Mouse (Mus musculus) adrenal gland (tissue): ENCODE results near the gene Rsph14.

Source experiments
- intact Hi-C: fragments of 180-260 bp; cut with DNase I; formaldehyde crosslinking; loops from one replicate; pipeline ENCODE4 v1.15.1; 2025

Rsph14 gene

DNA sequence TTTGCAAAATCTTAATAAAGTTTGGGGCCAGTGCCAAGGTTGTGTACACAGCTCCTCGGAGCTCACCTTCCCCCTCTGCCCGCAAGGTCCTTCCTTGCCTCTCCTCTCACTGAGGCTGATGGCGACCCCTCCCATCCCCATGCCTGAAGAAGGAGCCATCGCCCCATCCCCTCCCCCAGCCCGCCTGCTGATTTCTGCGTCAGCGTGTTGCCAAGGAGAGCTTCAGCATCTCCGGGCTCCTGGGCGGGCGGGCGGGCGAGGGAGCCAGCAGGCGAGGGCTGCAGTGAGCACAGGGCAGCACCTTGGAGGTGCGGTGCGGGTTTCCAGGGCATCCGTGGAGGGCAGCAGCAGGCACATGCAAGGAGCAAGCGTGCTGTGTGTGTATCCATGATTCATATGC lies 37.0 kb downstream of the Rsph14 start:
- intact Hi-C loops, result no loop called here

DNA sequence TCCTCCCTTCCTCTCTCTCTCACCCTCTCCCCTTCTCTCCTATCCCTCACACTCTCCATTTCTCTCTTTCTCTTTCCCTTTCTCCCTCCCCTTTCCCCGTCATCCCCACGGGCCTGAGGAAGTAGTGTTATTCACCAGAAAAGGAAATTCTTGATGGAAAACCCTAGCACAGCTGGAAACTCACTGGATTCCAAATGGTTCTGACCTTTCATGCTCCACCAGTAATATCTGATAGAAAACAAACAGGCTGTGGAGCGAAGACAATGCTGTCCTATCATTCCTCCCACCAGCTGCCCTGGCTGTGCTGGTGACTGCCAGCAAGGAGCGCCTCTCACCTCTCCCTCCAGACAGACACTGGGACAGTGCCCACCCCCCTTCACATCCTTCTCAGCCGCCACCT lies 37.5 kb downstream of the Rsph14 start:
- intact Hi-C loops, result no loop called here

- intact Hi-C loops, result no loop called here
These were observed 41.6 kb downstream of the Rsph14 start for GRCm38 (mm10) chr10:74990584-74991322.

DNA sequence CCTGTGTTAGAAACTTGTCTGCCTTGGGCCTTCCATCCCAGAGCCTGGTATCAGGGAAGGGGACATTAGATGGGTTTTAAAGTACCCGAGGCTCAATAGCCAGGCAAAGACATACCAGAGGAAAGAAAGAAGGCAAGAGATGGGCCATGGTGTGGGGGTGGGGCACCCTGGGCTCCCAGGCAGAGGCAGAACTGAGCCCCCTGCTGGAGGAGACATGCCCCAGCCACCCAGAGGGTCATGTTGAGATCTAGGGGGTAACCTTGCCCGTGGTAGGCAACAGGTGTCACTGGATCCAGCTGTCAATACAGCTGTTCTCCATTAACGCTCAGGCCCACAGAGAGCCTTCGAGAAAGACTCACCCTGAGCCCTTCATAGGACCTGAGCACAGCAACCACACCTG lies 42.6 kb downstream of the Rsph14 start:
- intact Hi-C loops, result no loop called here

GRCm38 (mm10) chr10:74987698-74988470 lies 44.5 kb downstream of the Rsph14 start:
- intact Hi-C loops, result no loop called here

DNA sequence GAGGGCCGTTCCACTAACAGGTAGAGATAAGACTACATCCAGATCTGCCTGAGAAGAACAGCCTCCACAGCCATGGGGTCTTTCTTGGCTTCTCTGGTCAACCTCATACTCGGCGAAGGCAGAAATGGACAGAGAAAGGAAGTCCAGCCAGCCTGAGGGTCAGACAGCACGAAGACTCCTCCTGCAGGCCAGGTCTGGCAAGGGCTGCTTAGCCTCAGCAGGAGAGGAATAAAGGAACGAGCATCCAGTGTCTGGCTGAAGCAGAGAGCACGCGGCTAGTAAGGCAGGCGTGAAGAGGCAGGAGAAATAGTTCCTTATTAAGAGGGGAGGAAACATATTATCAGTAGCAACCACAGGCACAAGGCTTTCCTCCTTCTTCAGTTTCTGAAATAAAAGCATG lies 49.2 kb downstream of the Rsph14 start:
- intact Hi-C loops, result no loop called here

- intact Hi-C loops, result no loop called here
These were observed 51.2 kb downstream of the Rsph14 start for GRCm38 (mm10) chr10:74981159-74981558.

DNA sequence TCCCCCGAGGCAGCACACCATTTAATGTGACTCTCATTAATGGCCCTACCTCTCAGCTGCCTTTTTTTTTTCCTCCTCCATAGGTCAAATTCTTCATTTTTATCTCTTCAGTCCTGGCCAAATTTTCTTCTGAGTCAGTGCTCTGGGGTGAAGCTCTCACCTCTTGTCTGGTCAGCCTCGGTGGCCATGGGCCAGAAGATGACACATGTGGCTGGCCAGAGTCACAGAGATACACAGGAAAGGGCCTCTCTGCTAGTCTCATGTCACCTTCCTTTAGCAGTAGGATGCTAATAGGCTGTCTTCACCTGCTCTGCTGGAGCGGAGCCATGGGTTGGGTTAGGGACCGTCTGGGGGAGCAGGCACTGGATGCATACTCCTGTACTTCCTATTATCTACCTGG lies 54.3 kb downstream of the Rsph14 start:
- intact Hi-C loops, result no loop called here

GRCm38 (mm10) chr10:74976429-74976828 lies 56.0 kb downstream of the Rsph14 start:
- intact Hi-C loops, result no loop called here

DNA sequence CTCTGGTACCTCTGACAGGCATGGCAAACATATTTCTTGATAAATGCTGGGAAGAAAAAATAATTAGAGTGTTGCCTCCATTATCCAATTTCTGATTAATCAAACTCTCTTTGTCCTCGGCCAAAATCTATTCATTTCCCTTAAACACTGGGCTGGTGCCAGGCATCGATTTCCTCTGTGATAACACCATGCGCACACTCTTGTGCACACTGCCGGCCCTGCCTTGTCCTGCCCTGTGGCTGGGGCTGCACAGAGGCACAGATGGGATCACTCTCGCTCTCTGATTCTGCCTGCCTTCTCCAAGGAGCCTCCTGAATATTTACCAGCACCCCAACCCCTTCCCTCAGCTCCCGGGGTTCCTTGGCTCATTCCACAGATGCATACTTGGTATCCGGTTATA lies 56.8 kb downstream of the Rsph14 start:
- intact Hi-C loops, result no loop called here

DNA sequence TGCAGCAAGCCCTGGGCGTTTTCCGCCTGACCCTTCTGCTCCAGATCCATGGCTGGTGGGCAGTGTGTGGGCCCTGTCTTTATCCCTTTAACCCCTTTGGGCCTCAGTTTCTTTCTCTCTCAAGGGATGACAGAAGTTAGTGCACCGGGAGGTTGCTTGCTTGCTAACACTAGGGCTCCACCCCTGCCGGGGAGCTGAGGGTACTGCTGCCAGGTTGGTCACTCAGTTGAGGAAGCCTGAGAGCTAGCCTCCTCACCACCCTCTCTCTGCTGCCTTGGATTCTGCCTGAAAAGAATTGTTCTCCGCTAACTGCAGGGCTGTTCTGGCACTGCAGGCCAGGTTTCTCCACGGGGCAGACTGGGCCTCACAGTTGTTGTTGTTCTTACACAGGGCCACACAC lies 59.4 kb downstream of the Rsph14 start:
- intact Hi-C loops, result no loop called here

DNA sequence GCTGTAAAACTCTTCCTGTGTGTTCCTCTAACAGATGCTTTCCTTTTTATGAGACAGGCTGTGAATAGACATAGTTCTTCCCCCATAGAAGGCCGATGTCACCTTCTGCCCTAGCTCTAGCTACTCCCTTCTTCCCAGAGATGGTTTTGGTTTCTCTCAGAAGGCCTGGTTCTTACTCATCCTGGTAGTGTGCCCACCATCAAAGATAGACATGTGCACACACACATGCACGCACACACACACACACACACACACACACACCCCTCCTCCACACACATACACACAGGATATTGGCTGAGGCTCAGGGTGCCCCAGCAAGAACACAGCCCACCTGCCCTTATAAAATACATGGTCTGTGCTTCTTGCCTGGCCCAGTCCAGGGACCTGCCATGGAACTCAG lies 63.1 kb downstream of the Rsph14 start:
- intact Hi-C loops, result no loop called here

DNA sequence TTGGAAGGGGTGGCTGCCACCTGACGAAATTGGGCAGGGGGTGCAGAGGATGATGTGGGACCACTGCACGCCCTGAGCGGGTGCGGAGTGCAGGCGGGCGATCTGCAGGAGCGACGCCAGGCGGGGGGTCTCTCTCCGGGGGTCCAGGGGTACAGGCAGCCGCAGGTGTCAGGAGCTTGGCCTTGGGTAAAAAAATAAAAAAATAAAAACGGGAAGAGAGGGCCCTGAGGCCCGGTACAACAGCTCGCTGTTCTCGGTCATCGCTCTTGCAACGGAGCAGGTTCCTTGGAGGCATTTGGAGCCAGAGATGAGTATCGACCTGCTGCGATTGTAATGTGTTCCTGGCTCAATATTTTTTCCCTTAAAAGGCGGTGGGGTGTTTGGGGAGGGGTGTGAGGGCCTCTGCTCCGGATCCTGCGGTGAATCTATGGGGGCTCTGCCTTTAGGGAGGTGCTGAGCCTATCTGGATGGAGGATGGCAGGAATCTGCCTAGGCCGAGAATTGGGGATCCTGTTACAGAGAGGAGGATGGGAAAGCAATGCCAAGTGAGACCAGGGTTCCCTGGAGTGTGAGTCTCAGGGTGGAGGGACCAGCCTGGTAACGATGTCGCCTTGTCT lies 64.6 kb downstream of the Rsph14 start:
- intact Hi-C loops, result no loop called here

DNA sequence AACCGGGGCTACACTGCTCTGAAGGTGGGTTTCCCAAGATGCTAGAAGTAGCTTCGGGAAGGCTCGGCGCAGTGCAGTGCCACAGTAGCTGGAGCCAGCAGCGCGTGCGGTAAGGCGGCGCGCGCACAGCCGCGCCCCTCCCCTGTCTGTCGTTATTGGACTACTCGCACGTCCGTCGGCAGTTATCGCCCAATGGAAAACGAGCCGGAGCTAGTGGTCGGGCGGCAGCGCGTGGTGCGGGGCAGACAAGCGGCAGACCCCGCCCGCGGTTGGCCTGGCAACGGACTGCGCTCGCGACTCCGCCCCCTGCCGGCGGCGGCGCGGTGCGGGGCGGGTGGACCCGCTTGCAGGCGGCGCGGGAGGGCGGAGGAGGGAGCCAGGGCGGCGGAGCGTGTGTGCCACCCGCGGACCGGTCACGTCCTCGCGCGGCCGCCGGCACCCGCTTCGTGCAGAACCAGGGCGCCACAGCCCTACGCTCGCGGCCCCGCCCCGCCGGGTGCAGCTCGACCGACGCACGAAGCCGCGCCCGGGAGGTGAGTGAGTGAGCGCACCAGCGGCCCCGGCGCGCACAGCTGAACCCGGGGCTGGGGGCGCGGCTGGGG lies 65.4 kb downstream of the Rsph14 start, which contains the start of gene Gnaz:
Gene Gnaz, plus strand, starts transcription at position 328 of the 602 bp plus-strand sequence.
- intact Hi-C loops, result no loop called here

GRCm38 (mm10) chr10:74964380-74964779 lies 68.0 kb downstream of the Rsph14 start:
- intact Hi-C loops, result no loop called here

DNA sequence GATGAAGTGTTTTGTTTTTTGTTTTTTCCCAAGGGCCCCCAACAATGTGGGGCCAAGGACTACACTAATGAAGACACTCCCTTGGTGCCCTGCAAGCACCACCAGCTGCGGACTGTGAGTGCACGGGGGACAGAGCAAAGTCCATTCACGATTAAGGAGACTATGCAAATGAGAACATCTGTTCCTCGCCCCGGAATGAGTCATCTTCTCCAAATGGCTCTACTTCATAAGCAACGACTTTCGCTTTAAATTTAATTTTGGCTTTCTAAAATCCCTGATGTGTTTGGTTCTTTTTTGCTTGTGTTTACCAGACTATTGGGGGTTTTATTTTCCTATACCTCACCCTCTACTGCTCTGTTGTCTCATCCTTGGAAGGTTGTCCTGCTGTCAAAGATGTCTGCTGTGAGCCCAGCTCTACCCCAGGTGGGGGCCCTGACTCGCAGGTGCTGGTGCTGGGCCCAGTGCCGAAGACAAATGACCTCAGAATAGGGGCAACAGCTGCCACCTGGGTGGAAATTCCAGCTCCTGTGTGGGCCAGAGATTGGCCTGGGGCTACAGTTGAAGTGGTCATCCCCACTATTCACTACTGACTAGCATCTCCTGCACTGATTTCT lies 79.4 kb downstream of the Rsph14 start:
- intact Hi-C loops, result no loop called here

DNA sequence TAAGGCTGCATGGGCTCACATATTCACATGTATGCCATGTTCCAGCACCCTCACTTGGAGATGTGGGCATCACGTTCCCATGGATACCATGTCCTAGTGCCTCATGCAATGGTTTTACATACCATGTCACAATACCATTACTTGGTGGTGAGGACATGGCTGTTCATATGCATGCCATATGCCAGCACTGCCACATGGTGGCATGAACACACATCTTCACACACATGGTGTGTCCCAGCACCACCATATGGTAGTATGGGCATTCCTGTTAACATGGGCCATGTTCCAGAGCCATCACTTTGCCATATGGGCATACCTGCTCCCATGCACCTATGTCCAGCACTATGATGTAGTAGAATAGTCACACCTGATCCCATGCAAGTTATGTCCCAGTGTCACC lies 91.6 kb downstream of the Rsph14 start:
- intact Hi-C loops, result no loop called here

GRCm38 (mm10) chr10:74939300-74939699 lies 93.1 kb downstream of the Rsph14 start:
- intact Hi-C loops, result no loop called here

DNA sequence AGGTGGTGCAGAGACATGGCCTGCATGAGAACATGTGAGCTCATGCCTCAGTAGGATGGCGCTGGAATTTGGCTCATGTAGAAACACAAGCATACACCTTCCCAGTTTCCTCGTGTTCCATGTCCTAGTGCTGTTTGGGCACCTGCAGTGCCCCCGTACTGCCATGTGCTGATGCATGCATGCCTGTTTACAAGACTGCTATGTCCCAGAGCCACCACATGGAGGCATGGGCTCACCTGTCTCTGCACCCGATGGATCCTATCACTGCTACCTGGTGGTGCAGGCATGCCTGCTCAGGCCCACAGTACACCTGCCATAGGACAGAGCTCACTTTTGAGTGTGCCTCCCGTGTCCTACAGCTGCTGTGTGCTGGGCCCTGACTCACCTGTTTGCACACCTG lies 94.0 kb downstream of the Rsph14 start:
- intact Hi-C loops, result no loop called here

DNA sequence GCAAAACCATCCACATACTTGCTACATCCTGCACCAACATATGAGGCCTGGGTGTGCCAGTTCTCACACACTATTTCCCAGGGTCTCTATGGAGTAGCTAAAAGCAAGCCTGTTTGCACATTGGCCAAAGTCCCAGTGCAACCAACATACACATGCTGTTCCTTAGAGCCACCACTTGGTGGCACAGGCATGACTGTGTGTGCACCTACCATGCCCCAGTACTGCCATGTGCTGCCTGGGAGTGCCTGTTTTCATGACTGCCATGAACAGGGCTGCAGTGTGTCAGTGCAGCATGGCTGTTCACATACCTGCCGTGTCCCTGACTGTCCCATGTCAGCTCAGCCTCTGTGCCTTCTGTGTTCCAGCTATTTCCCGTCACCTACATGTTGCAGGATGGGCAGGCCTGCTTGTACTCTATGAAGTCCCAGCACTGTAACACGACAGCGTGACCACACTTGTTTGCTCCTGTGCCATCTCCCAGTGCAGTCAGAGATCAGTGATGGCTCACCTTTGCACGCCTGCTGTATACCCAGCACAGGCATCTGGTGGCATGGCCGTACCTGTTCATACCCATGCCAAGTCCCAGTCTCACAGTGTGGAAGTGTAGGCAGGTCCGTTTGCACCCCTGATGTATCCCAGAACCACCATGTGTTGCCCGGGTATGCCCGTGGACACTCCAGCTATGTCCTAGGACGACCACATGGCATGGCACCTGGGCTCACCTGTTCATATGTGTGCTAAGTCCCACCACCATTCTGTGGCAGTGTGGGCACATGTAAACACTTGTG lies 95.2 kb downstream of the Rsph14 start:
- intact Hi-C loops, result loop anchor here (1.0 to 2.0 kb wide), 2 partner anchors 84 to 214 kb away; no protein-coding TSS in a partner anchor

- intact Hi-C loops, result no loop called here
These were observed 97.4 kb downstream of the Rsph14 start for GRCm38 (mm10) chr10:74935016-74935415.
